Mouse (Mus musculus) lung, postnatal 36 days (tissue): Measurements from ENCODE around the gene Dnal4.
"Not testable (repeated sequence)": the region's sequence is repeated elsewhere in the genome, so short reads cannot be mapped to it uniquely, and the experiment has no call there.

ENCODE experiments used
- DNase-seq: peaks from one replicate; pipeline ENCODE4 v3.0.0; 2022; ENCODE audit warnings: mixed read lengths

Dnal4 gene

GRCm38 (mm10) chr15:79777749-79778148 lies at the start of gene Dnal4:
TSS of gene Dnal4 (minus strand) at chr15:79777849.
- DNase-seq, result no peak

GRCm38 (mm10) chr15:79827061-79827777 lies 49.6 kb upstream of the Dnal4 start:
- no peak for DNase-seq

GRCm38 (mm10) chr15:79826221-79826935 lies 48.7 kb upstream of the Dnal4 start:
- no peak for DNase-seq

GRCm38 (mm10) chr15:79825146-79825825 lies 47.6 kb upstream of the Dnal4 start:
- DNase-seq, result no peak

GRCm38 (mm10) chr15:79823588-79824280 lies 46.1 kb upstream of the Dnal4 start:
- DNase-seq, result peak; percentile 66

GRCm38 (mm10) chr15:79822265-79823199 lies 44.9 kb upstream of the Dnal4 start:
- DNase-seq, result no peak

- DNase-seq, result no peak
Observed at GRCm38 (mm10) chr15:79818325-79818724, 40.7 kb upstream of the Dnal4 start.

GRCm38 (mm10) chr15:79813666-79814258 lies 36.1 kb upstream of the Dnal4 start:
- no peak for DNase-seq

GRCm38 (mm10) chr15:79812840-79813239 lies 35.2 kb upstream of the Dnal4 start:
- not testable (repeated sequence) for DNase-seq

GRCm38 (mm10) chr15:79810997-79811396 lies 33.3 kb upstream of the Dnal4 start:
- DNase-seq, result no peak

GRCm38 (mm10) chr15:79810061-79810460 lies 32.4 kb upstream of the Dnal4 start:
- DNase-seq, result no peak

- DNase-seq, result no peak
Observed at GRCm38 (mm10) chr15:79808658-79809057, 31.0 kb upstream of the Dnal4 start.

- DNase-seq, result peak; percentile 61
Observed at GRCm38 (mm10) chr15:79808114-79808513, 30.5 kb upstream of the Dnal4 start.

GRCm38 (mm10) chr15:79807050-79807449 lies 29.4 kb upstream of the Dnal4 start:
- no peak for DNase-seq

GRCm38 (mm10) chr15:79805246-79805645 lies 27.6 kb upstream of the Dnal4 start:
- no peak for DNase-seq

- DNase-seq, result peak; percentile 37
Observed at GRCm38 (mm10) chr15:79804352-79805071, 26.9 kb upstream of the Dnal4 start, which contains the start of gene Nptxr. TSS of gene Nptxr (minus strand) at chr15:79804766.

- no peak for DNase-seq
Observed at GRCm38 (mm10) chr15:79803533-79804351, 26.1 kb upstream of the Dnal4 start.

GRCm38 (mm10) chr15:79802304-79802703 lies 24.7 kb upstream of the Dnal4 start:
- DNase-seq, result no peak

- no peak for DNase-seq
Observed at GRCm38 (mm10) chr15:79801646-79802045, 24.0 kb upstream of the Dnal4 start.

- DNase-seq, result no peak
Observed at GRCm38 (mm10) chr15:79800701-79801100, 23.1 kb upstream of the Dnal4 start.
